Mouse (Mus musculus) heart, postnatal 4 days (tissue): ENCODE measurements around the gene Eno1. TPM values are rescaled to one million over a fixed set of nuclear protein-coding genes. Genes with fewer than 3 reads are reported as not detected.
"Not testable (repeated sequence)": the region's sequence is repeated elsewhere in the genome, so short reads cannot be mapped to it uniquely, and the experiment has no call there.

Experiments
- DNase-seq: peaks from one replicate; pipeline ENCODE4 v3.0.0; 2021
- total RNA-seq, 2 experiments: library from RNA; stranded (reverse); gene quantifications; 2 replicates each; pipeline ENCODE4 v1.2.3; 2021

Gene Eno1
- total RNA-seq, 2 experiments from 2014 or later, result 303 to 307 TPM

GRCm38 (mm10) chr4:150281891-150282630 lies 45.5 kb downstream of the Eno1 start:
- DNase-seq, result peak; percentile 58

GRCm38 (mm10) chr4:150282631-150283334 lies 46.3 kb downstream of the Eno1 start:
- DNase-seq, result no peak

GRCm38 (mm10) chr4:150283335-150283638 lies 46.8 kb downstream of the Eno1 start:
- DNase-seq, result no peak

GRCm38 (mm10) chr4:150283993-150284392 lies 47.5 kb downstream of the Eno1 start:
- no peak for DNase-seq

GRCm38 (mm10) chr4:150286980-150287379 lies 50.5 kb downstream of the Eno1 start:
- no peak for DNase-seq

GRCm38 (mm10) chr4:150287463-150287862 lies 50.9 kb downstream of the Eno1 start:
- DNase-seq, result not testable (repeated sequence)

GRCm38 (mm10) chr4:150291900-150292299 lies 55.4 kb downstream of the Eno1 start:
- no peak for DNase-seq

- DNase-seq, result no peak
Measured at GRCm38 (mm10) chr4:150294870-150295269, 58.3 kb downstream of the Eno1 start.

- DNase-seq, result no peak
Measured at GRCm38 (mm10) chr4:150295966-150296365, 59.4 kb downstream of the Eno1 start.

Other genes starting within 250 kb of the Eno1 start
- 10 to 100 TPM; 34.1 to 35.2 TPM for gene H6pd, start 227.7 kb upstream of the Eno1 start, total RNA-seq
- gene Gpr157, start 149.4 kb upstream of the Eno1 start, total RNA-seq, result 10 to 100 TPM; 14.1 to 19.8 TPM
- gene Slc2a5, start 117.4 kb upstream of the Eno1 start, total RNA-seq, result under 1 TPM; 0.36 to 0.61 TPM
- gene Slc2a7, start 87.7 kb upstream of the Eno1 start, total RNA-seq, result not detected
- not detected for gene Car6, start 35.4 kb upstream of the Eno1 start, total RNA-seq
- gene Rere, start 44.9 kb downstream of the Eno1 start, total RNA-seq, result 10 to 100 TPM; 70.0 to 72.5 TPM